Mouse (Mus musculus) kidney, postnatal 10 days (tissue): ENCODE data around the gene Cd81.
A peak's percentile ranks its signal among the peaks of the same experiment; 100 is the strongest.

ENCODE experiments used
- DNase-seq: peaks from one replicate; pipeline ENCODE4 v3.0.0; 2021; ENCODE audit warnings: mixed read lengths

Cd81 gene

DNA sequence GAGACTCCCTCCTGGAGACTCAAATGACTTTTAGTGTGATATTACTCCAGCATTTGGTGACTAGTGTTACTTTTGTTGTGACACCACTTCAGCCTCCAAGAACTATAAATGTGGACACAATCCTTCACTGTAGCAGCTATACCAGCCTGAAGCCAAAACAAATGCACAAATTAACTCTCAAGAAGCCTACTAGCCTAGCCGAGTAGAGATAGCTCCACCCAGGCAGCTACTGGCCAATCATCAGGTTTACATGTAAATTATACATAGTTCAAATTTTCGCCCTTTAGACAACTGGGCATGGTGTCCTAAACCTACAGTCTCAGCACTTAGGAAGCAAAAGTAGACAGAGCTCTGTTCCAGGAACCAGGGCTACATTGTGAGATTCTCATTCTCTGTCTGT lies 1.2 kb upstream of the Cd81 start:
- DNase-seq, result peak; percentile 30

DNA sequence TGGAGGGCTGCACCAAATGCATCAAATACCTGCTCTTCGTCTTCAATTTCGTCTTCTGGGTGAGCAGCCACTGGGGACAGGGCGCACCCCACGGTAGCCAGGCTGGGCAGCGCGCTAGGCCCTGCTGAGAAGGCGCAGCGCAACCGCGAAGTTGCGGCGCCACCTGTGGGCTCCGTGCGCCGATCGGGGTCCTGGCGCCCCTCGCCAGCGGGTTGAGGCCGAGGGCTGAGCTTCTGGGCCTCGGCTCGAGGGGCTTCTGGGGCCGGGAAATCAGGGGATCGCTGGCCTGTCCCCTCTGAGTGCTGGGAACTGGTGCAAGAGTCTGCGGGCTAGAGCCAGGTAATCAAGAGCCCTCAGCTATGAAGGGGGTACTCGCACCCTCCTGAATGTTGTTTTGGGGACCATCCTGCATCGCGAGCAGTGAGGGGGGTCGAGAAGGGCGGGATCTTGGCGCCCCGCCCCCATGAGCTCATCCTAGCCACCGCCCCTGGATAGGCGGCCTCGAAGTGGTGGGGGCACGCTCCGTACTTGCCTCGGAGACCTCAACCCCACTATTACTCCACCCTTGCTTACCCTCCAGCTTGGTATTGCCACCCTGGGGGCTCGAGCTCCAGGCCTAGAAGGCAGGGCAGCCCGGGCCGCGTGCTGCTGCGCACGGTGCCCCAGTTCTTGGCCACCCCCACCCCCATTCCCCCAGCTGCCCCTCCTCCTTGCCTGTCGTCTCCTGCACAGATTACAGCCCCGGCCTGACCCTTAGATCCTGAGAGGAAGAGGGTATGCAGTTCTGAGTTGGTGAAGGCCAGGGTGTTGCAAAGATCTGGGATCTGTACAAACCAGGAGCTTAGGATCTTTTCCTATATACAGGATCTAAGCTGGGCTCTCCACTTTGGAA lies 715 bp downstream of the Cd81 start:
- DNase-seq, result peak; percentile 88

DNA sequence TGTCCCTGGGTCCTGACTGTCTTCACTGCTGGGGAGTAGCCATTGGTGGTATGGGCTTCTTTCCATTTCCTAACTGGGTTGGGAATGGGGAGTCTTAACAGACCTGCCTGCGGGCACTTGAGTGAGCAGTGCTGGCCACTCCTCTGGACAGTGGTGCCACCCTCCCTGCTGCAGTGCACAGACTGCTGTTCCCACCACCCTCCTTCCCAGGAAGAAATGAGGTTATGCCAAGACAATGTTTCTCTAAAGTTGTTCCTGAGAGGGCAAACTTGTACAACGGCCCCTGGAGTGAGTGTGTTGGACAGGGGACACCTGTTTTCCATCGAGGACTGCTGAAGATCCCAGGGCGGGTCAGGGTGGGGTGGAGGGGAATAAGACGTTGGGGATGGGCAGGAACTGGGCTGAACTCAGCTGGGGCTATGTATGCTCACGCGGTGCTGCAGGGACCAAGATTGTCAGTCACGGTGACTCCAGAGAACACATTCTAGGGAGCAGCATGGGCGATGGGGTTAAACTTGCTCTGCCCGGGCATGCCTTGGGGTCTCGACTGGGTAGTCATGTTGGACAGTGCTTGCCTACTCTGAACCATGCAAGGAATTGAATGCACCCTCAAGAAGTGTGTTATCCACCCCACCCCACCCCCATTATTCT lies 1.5 kb downstream of the Cd81 start:
- peak; percentile 43 for DNase-seq

DNA sequence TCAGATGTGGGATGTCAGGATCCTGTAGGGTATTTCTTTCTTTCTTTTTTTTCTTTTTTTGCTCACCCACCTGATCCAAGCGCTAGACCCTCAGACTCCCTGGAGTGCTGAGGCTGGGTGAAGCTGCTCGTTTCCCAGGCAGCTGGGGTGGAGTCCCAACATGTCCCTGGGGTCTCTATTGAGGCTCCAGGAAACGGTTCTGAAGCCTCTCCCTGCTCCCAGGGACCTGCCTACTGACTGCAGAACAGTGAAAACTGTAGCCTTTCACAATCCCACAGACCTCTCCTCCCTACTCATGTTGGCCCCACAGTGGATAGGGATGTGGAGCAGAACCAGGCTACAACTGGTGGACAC lies 2.0 kb downstream of the Cd81 start:
- DNase-seq, result no peak

DNA sequence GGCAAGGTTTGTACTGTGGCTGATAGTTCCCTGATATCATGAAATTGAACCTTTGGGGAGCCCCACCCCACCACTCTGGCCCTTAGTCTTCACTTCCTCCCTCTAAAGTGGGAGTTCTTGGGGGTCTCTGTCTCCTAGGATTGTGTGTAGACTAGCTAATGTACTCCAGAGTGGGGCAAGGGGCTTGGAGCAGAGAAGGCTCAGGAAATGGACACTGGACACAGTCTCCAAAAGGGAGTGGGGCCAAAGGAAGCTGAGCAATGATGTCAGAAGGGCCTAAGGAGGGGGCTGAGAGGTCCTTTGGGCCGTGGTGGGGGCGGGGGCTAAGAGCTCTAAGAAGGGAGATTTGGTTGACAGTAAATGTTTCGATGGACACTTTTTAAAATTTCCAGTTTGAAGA lies 2.5 kb downstream of the Cd81 start:
- DNase-seq, result peak; percentile 40

GRCm38 (mm10) chr7:143055499-143056186 lies 3.1 kb downstream of the Cd81 start:
- DNase-seq, result no peak

DNA sequence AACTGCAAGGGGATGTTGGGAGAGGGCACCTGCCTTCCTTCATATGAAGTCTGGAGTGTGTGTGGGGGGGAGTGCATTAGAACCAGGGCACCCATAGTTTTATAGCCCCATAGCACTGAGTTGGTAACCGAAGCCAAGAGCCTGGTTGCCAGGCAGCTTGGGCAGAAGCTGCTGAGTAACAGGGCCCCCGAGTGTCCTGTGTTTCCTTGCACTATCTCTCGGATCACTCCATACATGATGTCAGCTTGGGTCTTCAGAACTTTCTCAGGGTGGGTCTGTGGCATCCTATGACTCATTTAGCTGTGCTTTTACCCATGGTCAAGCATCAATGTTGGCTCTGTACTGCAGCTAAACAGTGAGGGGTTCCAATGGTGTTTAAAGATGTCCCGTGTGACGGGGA lies 4.5 kb downstream of the Cd81 start:
- DNase-seq, result no peak

- no peak for DNase-seq
Observed at GRCm38 (mm10) chr7:143057667-143058220, 5.2 kb downstream of the Cd81 start.

- DNase-seq, result peak; percentile 66
Observed at GRCm38 (mm10) chr7:143058221-143058697, 5.7 kb downstream of the Cd81 start.

DNA sequence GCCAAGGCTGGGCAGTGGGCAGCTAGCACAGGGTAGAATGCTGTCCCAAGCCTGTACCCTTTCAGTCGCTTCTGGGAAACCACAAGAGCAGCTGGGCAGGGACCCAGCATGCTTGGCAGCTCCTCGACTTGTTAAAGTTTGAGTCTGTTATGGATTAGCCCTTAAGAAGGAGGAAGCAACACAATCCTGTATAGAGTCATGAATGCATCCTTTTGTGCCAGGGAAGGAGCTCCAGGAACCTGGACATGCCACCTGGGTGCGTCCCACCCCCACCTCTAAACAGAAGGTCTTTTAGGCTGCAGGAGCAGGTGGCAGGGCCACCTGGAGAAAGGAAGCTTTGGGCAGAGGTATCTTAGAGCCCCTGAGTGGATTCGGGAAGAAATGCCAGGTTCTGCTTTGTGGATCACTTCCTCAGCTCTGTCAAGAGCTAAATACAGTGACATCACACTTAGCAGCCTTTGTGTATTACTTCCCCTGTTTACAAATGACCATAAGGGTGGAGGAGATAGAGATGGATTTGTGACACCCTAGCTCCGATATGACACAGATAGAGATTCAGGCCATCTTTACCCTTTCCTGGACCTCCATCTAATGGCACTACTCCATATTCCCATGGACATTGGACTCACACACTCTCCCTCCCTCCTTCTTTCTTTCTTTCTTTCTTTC lies 6.8 kb downstream of the Cd81 start:
- no peak for DNase-seq

DNA sequence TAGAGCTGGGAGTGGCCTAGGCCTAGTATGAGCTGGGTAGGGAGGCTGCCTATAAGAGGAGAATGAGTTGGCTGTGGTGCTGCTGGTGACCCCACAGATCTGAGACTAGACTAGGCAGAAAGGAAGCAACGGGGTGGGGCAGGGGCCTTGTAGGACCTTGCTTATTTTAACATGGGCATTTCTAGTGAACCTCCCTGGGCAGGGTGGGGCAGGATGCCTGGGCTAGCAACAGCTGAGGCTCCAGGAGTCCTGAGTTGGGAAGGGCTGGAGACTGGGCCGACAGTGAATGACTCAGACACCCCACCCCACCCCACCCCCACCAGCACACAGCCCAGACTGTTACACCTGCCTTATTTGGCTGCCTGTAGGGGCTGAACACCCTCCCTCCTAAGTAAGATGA lies 10.2 kb downstream of the Cd81 start:
- DNase-seq, result no peak

- DNase-seq, result no peak
Observed at GRCm38 (mm10) chr7:143064226-143064625, 11.7 kb downstream of the Cd81 start.

GRCm38 (mm10) chr7:143065692-143066091 lies 13.2 kb downstream of the Cd81 start:
- no peak for DNase-seq

GRCm38 (mm10) chr7:143067469-143067868 lies 14.9 kb downstream of the Cd81 start:
- DNase-seq, result no peak

DNA sequence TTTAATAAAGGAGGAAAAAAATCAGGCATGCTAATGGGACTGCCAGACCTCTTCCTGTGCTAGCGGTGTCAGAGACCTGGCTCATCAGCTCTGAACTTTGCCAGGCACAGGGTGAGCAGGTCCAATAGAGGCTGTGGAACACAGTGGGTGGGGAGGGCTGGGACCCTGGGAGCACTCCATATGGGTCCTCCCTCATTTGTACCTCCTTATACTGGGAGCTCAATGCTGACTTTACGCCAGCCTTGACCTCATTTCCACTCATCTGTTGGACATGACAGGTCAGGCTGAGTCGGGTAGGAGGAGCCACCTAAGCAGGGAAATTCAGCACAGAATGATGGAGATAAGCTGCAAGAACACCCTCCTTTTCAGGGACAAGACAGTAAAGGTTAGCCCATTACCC lies 15.4 kb downstream of the Cd81 start:
- no peak for DNase-seq

DNA sequence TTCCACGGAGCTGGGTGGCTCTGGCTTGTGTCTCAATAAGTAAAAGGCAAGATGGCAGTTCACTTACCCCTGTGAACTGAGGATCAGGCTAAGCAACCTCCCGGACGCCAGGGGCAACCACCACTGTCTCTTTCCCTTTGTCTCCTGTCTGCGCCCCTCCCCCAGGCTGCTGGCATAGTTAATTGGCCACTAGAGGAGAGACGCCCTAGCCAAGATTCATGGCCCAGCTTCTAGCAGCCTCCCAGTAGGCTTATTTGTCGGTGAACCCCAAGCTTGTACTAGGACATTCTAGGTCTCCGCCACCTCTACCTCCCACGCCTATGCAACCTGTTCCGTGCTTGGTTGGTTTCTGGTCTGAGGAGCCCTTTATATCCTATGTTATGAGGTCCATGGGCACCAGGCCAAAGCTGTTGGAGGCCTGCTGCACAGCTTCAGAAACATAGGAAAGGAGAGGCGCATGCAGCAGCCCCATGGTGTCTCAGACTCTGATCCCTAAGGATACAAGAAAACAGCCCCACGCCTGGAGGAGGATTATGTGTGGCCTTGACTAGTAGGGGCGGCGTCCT lies 15.9 kb downstream of the Cd81 start:
- DNase-seq, result peak; percentile 80

DNA sequence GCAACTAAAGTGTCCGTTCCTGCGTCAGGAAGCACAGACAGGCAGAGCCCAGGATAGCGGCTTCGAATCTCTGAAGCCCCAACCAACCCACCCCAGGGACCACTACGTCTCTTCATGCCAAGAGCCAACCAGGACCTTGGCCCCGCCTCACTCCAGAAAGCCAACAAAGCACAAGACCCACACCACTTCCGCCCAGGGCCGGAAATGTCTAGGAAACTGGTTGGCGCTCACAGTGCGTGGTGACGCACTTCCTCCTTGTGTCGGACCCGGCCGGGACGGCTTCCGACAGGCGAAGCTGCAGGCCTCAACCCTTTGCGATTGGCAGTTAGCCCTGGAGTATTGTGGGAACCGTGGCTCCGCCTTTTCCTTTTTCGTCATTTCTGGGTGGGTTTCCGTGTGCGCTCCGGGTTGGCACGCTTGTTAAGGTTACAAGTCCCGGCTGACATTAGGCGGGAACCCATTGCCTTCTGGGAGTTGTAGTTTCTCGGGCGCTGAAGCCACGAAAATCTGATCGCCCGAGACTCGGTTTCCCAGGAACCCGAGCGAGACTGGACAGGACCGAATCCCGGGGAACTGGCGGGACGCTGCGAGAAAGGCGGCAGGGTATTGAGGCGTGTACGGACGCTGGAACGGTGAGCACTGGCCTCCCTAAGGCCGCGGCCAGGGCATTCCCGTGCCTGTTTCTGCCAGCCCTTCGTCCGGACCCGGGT lies 16.5 kb downstream of the Cd81 start, which contains the start of gene Tssc4:
Tssc4 (plus strand) TSS at position 368 of the 710 bp plus-strand sequence.
- DNase-seq, result peak; percentile 98

- DNase-seq, result peak; percentile 56
Observed at GRCm38 (mm10) chr7:143069751-143070400, 17.3 kb downstream of the Cd81 start.

DNA sequence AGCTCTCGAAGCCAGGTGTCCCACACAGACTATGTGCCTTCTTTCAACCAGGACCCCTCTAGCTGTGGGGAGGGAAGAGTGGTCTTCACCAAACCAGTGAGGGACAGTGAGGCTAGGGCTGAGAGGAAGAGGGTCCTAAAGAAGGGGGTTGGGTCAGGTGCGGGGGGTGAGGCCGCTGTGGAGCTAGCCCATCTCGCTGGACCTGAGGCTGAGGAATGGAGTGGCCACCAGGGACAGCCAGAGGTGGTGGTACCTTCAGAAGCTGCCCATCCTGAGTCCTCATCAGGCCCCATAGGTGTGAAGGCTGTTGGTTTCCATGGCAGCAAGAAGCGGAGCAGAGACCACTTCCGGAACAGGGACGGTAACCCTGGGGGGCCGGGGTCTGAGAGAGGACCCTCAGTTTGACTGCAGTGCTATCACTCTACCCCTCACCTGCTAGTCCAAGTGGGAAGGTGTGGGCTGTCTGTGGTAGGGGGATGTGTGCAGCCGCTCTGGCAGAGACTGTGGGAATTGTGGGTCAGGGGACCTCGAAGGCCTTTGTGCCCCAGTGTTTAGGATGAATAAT lies 18.0 kb downstream of the Cd81 start:
- DNase-seq, result no peak

DNA sequence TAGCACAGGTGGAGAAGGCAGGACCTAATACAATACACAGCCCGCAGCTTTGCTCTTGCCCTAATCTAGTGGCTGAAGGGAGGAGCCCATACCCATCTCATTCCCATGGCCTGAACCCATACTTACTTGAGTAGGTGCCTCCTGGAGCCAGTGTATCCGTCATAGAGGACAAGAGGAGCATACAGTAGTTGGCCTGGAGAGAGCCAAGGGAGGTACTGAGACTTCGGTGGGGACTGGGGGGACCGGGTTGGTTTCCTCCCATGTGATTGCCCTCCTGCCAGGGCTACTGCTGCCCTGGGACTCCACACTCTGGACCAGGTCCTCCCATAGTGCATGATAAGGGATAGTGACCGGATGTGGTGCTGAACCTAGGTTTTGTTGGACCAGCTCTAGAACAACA lies 20.1 kb downstream of the Cd81 start:
- DNase-seq, result no peak

DNA sequence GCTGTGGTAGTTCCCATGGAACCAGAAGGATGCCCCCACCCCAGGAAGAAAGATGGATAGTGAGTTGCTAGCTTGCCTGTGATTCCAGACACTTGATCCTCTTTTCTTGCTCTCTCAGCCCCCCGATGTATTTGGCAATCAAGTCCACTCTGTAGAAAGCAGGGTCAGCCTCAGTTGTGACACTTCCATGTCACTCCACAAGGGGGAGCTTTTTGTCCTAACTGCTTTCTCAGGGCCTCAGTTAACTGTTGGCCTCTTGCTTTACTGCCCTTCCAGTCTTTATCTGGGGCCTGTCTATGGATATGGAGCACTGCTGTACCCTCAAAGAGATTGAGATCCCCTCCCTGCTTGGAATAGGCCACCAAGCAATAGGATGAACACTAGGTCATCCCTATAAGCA lies 20.5 kb downstream of the Cd81 start:
- DNase-seq, result peak; percentile 62
